In the genomic region with DNA sequence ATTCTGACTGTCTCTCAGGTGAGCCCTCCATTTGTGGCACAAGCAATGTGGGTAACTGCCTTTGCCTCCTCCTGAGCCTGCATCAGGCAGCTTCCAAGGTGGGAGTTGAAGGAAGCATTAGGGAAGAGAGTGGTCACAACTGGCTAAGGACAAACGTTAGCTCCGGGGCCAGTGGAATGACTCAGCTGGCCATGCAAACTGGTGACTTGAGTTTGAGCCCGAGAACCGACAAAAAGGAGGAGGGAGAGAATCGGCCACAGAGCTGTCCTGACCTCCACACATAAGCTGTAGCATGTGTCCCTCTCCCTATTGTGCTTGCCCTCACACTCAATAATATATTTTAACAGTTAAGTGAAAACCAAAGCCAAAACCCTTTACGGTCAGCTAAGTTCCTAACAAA, we compare ENCODE assay signal across 14 mouse cellular contexts.
A peak's percentile ranks its signal among the peaks of the same experiment; 100 is the strongest.
DNase-seq lines count a peak whose midpoint lies in the region; ATAC-seq and TF ChIP-seq lines count a peak whose summit lies in the region.
"Had no signal": no experiment of that assay in that cellular context is flagged by ENCODE, and none has a peak within 500 bp of the region (broad histone marks: within the 10 kb centered on the region; RNA-seq: fewer than 3 reads in every experiment).

No protein-coding gene starts in this region.

- H3K4me3 ChIP-seq in heart, embryonic 12.5 days: no peak overlapping the region
- H3K4me3 ChIP-seq in liver, embryonic 13.5 days (replicated peaks): no peak overlapping the region
- no peak overlapping the region for H3K4me3 ChIP-seq in liver, postnatal 0 days (ENCODE audit: low read depth, low read length)
- peak overlapping the region; percentile 25 for H3K4me3 ChIP-seq in myocyte
- H3K4me3 ChIP-seq: lung, embryonic 15.5 days; stomach, embryonic 15.5 days had no signal

- TF ChIP-seq EP300 in liver, postnatal 0 days (IDR thresholded peaks at IDR 0.05; ENCODE audit: low read depth): no peak

- H3K79me2 ChIP-seq in myocyte (ENCODE audit: control insufficient read depth, insufficient read depth): no peaks in the 10 kb centered on the region

- peaks cover 7% of the 10 kb centered on the region; the same call in 1 of the 2 replicates for H3K36me3 ChIP-seq in heart, embryonic 12.5 days
- no peaks in the 10 kb centered on the region for H3K36me3 ChIP-seq in liver, embryonic 13.5 days
- no peaks in the 10 kb centered on the region for H3K36me3 ChIP-seq in liver, postnatal 0 days (replicated peaks; ENCODE audit: insufficient read depth, low read length)
- H3K36me3 ChIP-seq in myocyte (ENCODE audit: control insufficient read depth, insufficient read depth): no peaks in the 10 kb centered on the region
- H3K36me3 ChIP-seq: stomach, embryonic 15.5 days had no signal

- no peak overlapping the region for H3K4me2 ChIP-seq in heart, embryonic 12.5 days
- H3K4me2 ChIP-seq in liver, embryonic 13.5 days: no peak overlapping the region
- no peak overlapping the region for H3K4me2 ChIP-seq in liver, postnatal 0 days (ENCODE audit: low read depth, low read length)
- H3K4me2 ChIP-seq in myocyte (ENCODE audit: low read depth): no peak overlapping the region
- H3K4me2 ChIP-seq: lung, embryonic 15.5 days; midbrain, embryonic 11.5 days; stomach, embryonic 15.5 days had no signal

- H3K9me3 ChIP-seq in heart, embryonic 12.5 days (replicated peaks): no peaks in the 10 kb centered on the region
- H3K9me3 ChIP-seq in liver, embryonic 13.5 days (replicated peaks): no peaks in the 10 kb centered on the region
- no peaks in the 10 kb centered on the region for H3K9me3 ChIP-seq in liver, postnatal 0 days (ENCODE audit: low read length)
- H3K9me3 ChIP-seq: lung, embryonic 15.5 days; stomach, embryonic 15.5 days had no signal

- peak; percentile 51 for DNase-seq in adrenal gland, adult 2 months
- no peak for DNase-seq in adrenal gland, postnatal 4 days (ENCODE audit: low spot score in 2 of 2)
- no peak for DNase-seq in heart, postnatal 4 days
- no peak for DNase-seq in liver, embryonic 13.5 days
- DNase-seq in liver, postnatal 0 days: no peak
- no peak for DNase-seq in frontal cortex, postnatal 10 days (ENCODE audit: low spot score in 2 of 2)
- DNase-seq: cerebellum, adult 8-10 months; spleen, adult 18-20 months had no signal

- no peak for TF ChIP-seq POLR2A in myocyte (IDR thresholded peaks at IDR 0.05; ENCODE audit: insufficient read length, low read depth)

- peak overlapping the region; percentile 82 for H3K27ac ChIP-seq in heart, embryonic 12.5 days (ENCODE audit: poor library complexity, severe bottlenecking)
- peak overlapping the region; percentile 91 for H3K27ac ChIP-seq in liver, embryonic 13.5 days
- H3K27ac ChIP-seq in liver, postnatal 0 days (ENCODE audit: low read depth): no peak overlapping the region
- H3K27ac ChIP-seq: lung, embryonic 15.5 days had no signal

- no peak overlapping the region for H3ac ChIP-seq in myocyte (ENCODE audit: control insufficient read depth, insufficient read length)

- H3K27me3 ChIP-seq in heart, embryonic 12.5 days (replicated peaks): no peaks in the 10 kb centered on the region
- no peaks in the 10 kb centered on the region for H3K27me3 ChIP-seq in liver, embryonic 13.5 days
- no peaks in the 10 kb centered on the region for H3K27me3 ChIP-seq in liver, postnatal 0 days (ENCODE audit: insufficient read depth, low read length)
- H3K27me3 ChIP-seq in myocyte (ENCODE audit: control insufficient read depth, insufficient read depth, insufficient read length): no peaks in the 10 kb centered on the region
- H3K27me3 ChIP-seq: lung, embryonic 15.5 days; stomach, embryonic 15.5 days had no signal

- peaks cover 49% of the 10 kb centered on the region for H3K4me1 ChIP-seq in heart, embryonic 12.5 days (replicated peaks)
- peaks cover 51% of the 10 kb centered on the region for H3K4me1 ChIP-seq in liver, embryonic 13.5 days (replicated peaks)
- H3K4me1 ChIP-seq in liver, postnatal 0 days (ENCODE audit: insufficient read depth): peaks cover 27% of the 10 kb centered on the region
- H3K4me1 ChIP-seq: stomach, embryonic 15.5 days had no signal

- WGBS in heart, embryonic 12.5 days: 77% methylated on average over 6 of the region's 6 CpGs
- 72% methylated on average over 6 of the region's 6 CpGs for WGBS in liver, embryonic 13.5 days (ENCODE audit: insufficient replicate concordance)
- 76% methylated on average over 6 of the region's 6 CpGs for WGBS in liver, postnatal 0 days (ENCODE audit: insufficient replicate concordance)

- H3K9ac ChIP-seq in heart, embryonic 12.5 days: no peak overlapping the region
- no peak overlapping the region for H3K9ac ChIP-seq in liver, embryonic 13.5 days
- H3K9ac ChIP-seq in liver, postnatal 0 days (replicated peaks): no peak overlapping the region
- H3K9ac ChIP-seq: lung, embryonic 15.5 days; stomach, embryonic 15.5 days had no signal

- no peak for ATAC-seq in heart, embryonic 12.5 days (ENCODE audit: insufficient number of reproducible peaks, low FRiP score)
- ATAC-seq in liver, embryonic 13.5 days (ENCODE audit: low read depth): no peak
- ATAC-seq in liver, postnatal 0 days: no peak
- ATAC-seq: activated CD4-positive, CD25-positive, alpha-beta regulatory T cell, adult 4 months had no signal

- TF ChIP-seq CTCF in liver, postnatal 0 days (IDR thresholded peaks at IDR 0.05; ENCODE audit: low read depth): no peak

TF ChIP-seq in myocyte, 11 proteins besides CTCF, POLR2A, EP300 and RAD21:
- no peak for TF ChIP-seq USF1 (IDR thresholded peaks at IDR 0.05; ENCODE audit: low read depth)
- TF ChIP-seq MAX (IDR thresholded peaks at IDR 0.05; ENCODE audit: low read depth): no peak
- no peak for TF ChIP-seq POLR2AphosphoS2 (IDR thresholded peaks at IDR 0.05; ENCODE audit: insufficient read length, low read depth)
- no peak for TF ChIP-seq MYOG (IDR thresholded peaks at IDR 0.05; ENCODE audit: control insufficient read depth in 1 of 3, insufficient read depth in 1 of 3, insufficient read length in 2 of 3, low read depth in 2 of 3)
- TF ChIP-seq TCF3 (IDR thresholded peaks at IDR 0.05; ENCODE audit: insufficient read length, low read depth): no peak
- no peak for TF ChIP-seq TCF12 (IDR thresholded peaks at IDR 0.05; ENCODE audit: insufficient read depth, poor library complexity, severe bottlenecking)
- no peak for TF ChIP-seq MYOD1 (IDR thresholded peaks at IDR 0.05; ENCODE audit: control insufficient read depth in 1 of 3, insufficient read length in 2 of 3, low read depth in 2 of 3)
TF ChIP-seq in myocyte: peak in this region for 0.
